Mouse (Mus musculus): Measurements from ENCODE around the gene Bcl2l11.
"Not testable (repeated sequence)": the region's sequence is repeated elsewhere in the genome, so short reads cannot be mapped to it uniquely, and the experiment has no call there.

The Bcl2l11 gene

DNA sequence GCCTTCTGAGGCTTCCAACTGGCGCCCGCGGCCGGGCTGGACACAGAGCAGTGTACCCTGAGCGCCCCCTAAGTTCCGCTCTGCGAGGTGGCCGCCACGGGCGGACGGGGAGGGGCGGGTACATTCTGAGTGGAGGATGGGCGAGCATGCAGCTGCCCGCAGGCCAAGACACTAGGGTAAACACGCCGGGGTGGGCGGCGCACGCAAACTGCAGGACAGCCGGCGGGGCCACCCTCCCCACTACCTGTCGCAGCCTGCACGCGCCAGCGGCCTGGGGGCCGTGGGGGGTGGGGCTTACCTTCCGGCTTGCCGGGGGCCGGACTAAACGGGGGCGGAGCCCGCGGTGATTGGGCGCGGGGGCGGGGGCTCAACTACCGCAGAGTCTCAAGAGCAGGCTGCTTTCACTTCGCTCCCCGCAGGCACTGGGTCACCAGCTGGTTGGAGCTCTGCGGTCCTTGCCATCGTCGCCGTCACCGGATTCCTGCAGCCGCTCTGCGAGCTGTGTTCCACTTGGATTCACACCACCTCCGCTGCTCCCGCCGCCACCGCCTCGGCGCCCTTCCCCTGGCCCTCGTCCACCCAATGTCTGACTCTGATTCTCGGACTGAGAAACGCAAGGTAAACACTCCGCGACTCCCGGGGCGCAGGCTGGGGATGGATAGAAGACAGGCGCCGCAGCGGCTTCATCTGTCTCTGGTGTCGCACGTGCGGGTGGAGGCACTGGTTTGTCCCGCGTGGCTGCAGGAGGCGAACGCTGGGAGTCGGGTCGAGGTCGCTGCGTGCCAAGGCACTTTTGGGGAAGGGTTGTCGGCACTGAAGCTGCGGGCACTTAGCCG is at the start of gene Bcl2l11:
Gene Bcl2l11, plus strand, starts transcription at position 404 of the 836 bp plus-strand sequence.
- DNase-seq (ENCODE audit: extremely low read depth, insufficient read length, low spot score): peak; percentile 97

DNA sequence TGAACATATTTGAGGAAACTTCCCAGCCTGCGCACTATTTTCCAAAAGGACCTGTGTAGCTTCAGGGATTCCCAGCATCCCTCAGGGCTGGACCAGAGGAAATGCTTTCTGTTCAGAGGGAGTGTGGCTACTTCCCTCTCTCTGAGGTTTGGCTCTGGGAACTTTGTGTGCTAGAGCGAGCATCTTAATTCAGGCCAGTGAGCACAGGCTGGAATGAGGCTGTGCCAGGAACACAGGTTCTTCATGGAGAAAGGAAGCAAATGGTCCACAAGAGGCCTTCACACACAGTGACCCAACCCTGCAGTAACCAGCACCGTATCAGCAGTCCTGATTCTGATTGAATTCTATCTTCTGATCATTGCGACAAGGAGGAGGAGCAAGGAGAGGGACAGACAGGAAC is 48.9 kb upstream of the Bcl2l11 start:
- DNase-seq (ENCODE audit: extremely low read depth, insufficient read length, low spot score): no peak

DNA sequence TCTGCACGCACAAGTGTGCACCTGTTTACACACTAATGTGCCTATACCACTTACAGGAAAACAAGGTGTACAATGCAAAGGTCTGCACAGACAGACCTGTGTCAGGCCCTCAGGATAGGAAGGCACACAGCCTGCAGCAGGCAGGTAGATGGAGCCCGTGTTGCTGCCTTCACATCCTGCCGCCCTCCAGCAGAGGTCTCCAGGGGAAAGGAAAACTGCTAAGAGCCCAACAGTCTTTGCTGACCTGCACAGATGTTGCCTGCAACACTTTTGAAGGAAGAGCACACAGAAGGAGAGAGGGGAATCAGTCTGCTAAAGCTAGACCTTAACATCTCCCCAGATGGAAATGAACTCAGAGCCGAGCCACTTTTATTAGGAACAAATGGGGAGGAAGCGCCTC is 47.0 kb upstream of the Bcl2l11 start:
- no peak for DNase-seq (ENCODE audit: extremely low read depth, insufficient read length, low spot score)

DNA sequence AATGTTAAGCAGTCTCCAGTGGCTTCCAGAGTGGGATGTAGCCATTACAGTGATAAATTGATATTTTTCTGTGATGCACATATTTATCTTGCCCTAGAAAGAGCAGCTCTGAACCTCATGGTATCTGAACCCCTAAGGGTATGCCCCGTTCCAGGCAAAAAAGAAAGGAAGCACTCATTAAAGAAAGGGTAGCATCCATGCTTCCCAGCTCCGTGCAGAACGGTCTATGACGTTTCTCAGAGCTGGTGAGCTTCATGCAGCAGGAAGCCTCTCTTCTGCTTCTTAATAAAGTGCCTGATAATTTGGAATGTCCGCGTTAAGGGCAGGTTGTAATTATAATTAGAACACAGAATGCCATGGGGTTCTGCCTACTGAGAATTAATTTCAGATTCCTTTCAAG is 46.5 kb upstream of the Bcl2l11 start:
- no peak for DNase-seq (ENCODE audit: extremely low read depth, insufficient read length, low spot score)

DNA sequence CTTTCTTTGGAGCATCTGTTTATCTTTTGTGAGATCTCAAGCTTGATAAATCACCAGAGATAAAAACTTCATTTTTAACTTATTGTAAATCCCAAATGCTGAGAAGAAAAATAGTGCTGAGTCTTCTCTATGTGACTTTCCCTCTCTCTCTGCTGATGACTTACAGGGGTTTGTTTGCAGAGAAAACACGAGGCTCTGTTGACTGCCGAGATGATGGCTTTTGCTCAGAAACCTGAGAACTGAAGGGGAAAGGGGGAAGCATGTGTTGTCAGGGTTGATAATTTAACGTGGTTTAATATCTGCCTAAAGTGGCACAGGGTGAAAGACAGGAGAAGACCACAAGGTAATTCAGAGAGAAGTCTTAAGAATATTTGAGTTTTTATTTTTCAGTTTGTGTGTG is 42.0 kb upstream of the Bcl2l11 start:
- no peak for DNase-seq (ENCODE audit: extremely low read depth, insufficient read length, low spot score)

DNA sequence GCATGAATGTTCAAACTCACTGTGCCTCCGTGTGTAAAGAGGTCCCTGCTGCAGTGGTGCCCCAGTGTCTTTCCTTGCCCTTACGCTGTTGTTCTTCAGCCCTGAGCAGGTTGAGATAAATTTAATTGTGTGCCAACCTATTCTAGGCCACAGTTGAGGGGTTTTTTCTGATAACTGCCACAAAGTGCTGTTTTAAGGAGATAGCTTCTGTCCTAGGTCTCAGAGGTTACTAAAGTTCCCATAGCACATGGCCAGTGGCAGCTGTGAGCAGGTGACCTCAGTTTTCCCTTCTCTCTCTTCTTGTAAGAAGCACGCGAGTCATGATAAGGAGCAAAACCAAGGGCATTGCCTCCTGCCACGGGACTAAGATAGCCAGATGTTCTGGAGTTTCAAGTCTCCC is 41.2 kb upstream of the Bcl2l11 start:
- no peak for DNase-seq (ENCODE audit: extremely low read depth, insufficient read length, low spot score)

DNA sequence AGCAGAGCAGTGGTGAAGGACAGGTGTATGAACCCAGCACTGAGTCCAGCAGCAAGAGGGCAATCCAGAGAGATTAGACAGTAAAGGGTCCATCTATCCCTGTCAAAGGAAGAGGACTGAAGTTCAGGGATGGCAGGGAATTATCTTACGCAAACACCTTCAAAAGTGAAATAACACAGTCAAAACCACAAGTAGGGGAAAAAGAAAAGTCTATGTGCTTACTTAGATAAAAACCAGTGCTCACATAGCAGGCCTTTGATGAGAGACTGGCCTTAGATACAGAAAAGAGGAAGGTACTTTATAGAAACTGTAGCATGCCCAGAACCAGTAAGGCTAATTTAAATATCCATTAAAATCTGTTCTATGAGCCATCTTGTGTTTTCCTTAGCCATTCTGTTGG is 40.4 kb upstream of the Bcl2l11 start:
- no peak for DNase-seq (ENCODE audit: extremely low read depth, insufficient read length, low spot score)

DNA sequence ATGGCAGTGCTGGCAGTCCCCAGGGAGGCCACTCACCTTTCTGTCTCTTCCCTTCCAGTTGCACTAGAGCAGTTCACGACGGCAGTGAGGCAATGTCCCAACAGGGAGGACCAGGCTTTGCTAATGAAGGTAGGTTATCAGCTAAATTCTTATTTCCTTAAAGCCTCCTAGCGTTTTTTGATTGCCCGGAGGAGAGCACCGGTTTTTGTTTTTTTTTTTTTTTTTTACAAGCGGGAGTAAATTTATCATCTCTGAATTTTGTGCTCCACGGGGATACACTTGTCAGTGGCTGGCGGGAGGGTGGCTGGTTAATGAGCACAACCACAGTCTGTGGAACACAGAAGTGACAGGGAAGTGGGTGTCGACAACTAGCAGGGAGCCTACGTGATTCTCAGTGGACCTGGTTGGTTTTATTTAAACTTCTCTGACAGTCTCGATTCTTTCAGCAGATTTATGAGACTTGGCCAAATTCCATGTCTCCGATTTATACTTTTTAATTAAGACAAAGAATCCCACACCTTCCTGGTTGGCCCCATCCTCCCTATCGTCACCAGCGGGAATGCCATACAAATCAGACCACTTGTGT is 39.4 kb upstream of the Bcl2l11 start:
- DNase-seq (ENCODE audit: extremely low read depth, insufficient read length, low spot score): no peak

DNA sequence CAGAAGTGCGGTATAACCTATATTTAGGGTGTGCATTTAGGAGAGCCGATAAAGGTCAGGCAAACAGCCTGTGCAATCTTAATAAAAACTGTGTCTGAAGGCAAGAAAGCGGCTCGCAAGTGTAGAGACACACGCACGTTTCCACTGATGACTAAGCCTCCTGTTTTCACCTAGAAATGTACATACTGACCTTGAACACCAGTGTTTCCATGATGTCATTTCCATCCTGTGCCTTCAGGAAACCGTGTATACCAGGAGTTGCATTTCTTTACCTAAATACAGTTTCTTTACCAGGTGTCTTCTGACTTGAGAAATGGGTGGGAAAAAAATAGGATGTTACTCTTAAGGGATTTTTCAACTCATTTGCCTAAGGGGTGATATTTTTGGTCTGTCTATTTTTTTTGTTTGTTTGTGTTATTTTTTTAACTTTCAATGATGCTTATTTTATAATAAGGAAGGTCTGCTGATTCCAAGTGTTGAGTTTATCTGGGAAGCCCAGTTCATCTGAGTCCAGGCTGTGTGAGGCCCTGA is 38.8 kb upstream of the Bcl2l11 start:
- no peak for DNase-seq (ENCODE audit: extremely low read depth, insufficient read length, low spot score)

DNA sequence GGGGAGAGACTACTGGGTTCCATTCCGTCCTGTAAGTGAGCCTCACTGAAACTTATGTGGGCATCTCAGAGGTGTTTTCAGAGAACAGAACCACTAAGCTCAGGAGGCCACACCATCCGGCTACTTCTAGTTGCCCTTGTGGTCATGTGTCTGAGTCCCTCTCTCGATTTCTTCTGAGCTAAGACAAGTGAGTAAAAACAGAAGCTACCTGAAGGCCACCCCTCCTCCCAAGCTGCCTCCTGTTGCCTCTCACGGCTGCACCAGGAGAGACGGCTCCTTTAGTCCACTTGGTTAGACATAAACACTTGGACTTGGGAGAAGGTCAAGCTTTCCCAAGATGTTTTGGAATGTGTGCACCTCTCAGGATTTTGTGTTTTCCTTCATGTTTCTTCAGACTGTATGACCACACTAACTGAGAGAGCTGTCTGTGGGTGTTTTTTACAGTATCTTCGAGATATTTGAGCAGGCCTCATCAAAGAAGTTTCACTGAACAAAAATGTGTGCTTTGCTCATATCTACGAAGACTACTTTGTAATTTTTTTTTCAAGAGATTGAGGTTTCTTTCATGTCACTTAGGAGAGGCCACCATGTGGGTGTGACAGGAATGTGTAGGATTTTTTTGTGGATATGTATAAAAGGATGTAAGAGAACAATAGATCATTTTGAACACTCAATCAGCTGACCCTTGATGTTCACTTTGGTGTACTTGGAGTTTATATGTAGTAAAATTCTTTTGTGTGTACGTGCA is 37.9 kb upstream of the Bcl2l11 start:
- DNase-seq (ENCODE audit: extremely low read depth, insufficient read length, low spot score): no peak

DNA sequence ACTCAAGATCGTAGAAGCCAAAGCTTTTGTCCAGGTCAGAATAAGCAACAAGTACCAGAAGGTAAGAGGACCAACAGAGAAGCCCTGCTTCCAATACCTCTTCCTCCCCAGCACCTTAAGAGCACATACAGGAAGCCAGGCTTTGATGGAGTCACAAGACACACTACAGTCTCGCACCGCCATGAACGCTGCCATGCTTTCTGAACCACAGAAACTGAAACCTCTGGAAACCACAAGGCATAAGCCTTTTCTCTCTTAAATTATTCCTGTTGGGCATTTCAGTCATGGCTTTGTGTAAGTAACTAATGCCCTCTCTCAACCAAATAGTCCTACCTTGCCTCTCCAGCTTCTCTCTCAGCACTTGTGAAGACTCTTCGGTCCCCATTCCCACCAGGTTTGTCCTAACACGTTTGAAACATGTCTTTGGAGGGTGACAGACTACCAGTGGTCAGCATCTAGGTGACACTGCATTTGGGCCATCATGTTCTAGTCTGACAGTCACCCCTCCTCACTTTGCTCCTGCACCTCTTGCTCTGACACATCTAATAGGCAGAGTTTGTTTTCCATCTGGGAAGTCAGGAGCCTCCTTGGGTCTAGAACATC is 35.5 kb upstream of the Bcl2l11 start:
- DNase-seq (ENCODE audit: extremely low read depth, insufficient read length, low spot score): no peak

DNA sequence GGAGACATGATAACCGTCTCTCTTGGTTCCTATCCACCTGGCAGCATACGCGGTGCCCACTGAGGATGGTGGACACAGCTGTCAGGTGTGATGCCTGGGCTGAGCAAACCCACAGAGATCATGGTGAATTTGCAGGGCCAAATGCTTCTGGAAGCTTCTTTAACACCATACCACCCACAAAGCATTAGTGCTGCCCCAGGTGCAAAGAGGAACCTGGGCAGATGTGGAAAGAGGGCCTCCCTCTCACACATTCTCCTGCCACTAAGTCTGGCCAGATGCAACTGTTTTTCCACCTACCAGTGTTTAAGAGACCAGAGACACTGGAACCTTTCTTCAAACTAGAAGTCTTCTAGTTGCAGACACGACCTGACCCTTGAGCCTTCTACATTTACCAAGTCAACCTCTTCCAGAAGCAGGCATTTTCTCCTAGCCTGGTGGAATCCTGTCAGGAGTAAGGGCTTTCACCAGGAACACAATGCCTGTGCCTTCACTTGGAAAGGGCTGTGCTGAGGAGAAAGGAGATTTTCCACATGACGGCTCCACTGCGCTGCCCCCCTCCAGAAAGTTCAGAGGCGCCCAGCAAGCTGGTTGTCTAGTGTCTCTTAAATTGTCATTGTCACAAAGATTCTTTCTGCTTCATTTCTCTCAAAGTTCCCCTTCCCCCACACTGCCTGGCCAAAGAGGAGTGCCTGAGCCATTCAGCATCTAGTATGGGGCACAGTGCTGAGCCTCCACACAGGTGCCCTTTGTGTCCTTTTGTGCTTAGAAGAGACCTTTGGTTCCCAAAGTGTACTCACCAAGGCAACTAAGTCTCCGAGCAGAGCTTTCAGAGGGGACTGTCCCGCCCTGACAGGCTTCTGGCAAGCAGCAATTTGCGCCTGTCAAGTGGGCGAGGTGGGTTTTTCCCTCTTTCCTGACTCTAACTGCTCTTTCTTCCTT is 34.1 kb upstream of the Bcl2l11 start:
- no peak for DNase-seq (ENCODE audit: extremely low read depth, insufficient read length, low spot score)

DNA sequence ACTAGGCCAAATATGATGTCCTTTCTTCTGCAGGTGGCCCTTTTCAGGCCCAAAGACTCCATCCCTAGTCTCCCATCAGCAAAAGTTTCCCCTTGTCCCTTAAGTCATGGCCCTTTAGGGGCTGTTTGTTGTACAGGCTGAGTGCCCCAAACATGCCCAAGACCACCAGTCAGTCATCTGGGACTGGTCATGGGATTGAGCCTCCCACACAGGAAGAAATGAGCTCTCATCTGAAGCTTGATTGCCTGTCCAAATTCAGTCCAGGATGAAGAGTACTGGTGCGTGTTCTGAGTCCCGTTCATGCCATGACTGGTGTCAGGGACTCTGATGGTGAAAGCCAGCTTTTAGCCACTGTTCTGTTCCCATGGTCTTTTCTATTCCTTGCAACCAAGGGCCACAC is 33.4 kb upstream of the Bcl2l11 start:
- DNase-seq (ENCODE audit: extremely low read depth, insufficient read length, low spot score): no peak

DNA sequence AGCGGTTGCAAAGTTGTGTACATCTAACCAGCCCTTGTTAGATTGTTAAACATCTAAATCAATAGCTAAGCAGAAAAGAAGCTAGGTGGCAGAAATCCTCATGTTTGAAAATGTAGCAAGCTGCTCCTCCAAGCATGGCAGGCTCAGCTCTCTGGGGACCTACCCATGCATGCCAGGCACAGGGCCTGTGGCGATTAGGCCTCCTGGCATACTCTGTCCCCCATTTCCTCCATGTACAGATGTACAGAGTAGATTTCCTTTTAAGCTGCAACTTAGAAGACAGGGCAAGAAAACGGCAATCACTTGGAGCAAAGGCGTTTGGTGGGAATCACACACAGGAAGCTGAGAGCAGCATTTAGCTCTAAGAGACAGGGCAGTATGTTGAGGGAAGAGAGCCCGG is 31.6 kb upstream of the Bcl2l11 start:
- no peak for DNase-seq (ENCODE audit: extremely low read depth, insufficient read length, low spot score)

DNA sequence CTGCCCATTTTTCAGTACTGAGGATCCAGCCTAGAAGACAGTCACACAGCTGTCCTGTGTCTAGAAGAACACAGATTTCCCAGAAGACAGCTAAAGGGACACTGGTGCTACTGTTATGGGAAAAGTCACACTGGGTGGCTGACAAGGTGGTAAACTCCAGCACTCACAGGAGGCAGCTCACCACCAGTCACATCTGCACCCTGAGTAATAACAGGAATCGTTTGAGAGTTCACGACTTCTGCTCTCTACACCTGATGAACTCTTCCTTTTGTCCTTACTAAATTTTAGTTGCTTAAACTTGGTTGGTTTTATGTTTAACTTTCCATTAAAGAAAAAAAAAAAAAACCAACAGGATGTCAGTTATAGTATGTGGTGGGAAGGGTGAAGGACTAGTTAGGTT is 31.2 kb upstream of the Bcl2l11 start:
- no peak for DNase-seq (ENCODE audit: extremely low read depth, insufficient read length, low spot score)

DNA sequence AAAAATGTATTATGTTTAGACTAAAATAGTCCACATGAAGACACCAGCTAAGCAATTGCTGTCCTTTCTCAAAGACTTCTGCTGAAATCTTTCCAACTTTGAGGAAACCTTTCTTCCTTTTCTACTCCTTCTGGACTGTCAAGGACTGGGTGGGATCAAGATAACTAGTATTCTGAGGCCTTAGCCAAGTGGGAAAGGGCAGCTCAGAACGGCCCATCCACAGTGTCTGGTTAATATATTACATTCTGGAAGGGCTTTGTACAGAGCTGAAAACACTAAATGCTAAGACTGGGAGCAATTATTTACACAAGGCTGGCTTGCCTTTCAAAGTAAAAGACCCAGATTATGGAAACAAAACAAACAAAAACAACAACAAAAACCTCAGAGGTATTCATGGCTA is 30.6 kb upstream of the Bcl2l11 start:
- DNase-seq (ENCODE audit: extremely low read depth, insufficient read length, low spot score): no peak

DNA sequence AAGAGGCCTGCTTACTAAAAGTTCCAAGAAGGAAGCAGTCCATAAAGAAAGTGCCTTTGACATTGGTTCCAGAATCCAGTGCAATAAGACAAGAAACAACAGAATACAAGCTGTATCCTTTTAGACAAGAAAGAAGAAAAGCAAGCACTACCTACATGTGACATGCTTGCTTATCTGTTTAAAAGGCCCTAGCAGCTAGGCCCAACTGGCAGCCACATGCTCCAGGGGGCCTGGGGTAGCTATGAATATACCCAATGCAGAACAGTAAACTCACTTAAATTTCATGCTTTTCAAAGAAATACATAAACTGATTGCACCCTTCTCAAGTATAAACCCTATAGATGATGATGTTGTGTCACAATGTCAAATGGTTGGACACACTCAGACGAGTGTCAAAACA is 29.8 kb upstream of the Bcl2l11 start:
- DNase-seq (ENCODE audit: extremely low read depth, insufficient read length, low spot score): no peak

DNA sequence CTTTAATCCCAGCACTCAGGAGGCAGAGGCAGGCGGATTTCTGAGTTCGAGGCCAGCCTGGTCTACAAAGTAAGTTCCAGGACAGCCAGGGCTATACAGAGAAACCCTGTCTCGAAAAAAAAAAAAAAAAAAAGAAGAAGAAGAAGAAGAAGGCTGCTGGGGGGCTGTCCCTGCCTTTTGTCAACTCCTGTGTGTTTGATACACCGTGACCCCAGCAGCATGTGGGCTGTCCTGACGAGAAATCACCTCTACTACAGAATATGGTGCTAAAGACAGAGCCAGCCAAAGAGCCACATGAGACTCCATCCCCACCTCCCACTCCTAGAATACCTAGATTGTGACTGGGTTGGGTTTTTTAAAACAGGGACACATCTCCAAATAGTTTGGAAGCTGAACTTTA is 27.7 kb upstream of the Bcl2l11 start:
- not testable (repeated sequence) for DNase-seq (ENCODE audit: extremely low read depth, insufficient read length, low spot score)

DNA sequence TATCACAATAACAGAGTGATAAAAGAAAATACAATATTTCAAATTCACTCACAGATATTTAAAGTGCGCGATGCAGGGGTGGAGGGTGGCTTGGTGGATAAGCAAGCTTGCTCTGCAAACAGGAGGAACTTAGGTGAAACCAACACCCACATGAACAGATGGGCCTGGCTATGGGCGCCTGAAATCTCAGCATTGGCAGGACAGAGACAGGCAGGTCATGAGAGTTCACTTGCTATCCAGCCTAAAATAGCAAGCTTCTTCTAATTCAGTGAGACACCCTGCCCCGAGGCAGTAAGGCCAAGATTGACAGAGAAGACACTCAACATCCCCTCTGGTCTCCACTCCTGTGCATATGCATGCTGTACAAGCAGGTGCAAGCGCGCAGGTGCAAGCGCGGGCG is 23.8 kb upstream of the Bcl2l11 start:
- DNase-seq (ENCODE audit: extremely low read depth, insufficient read length, low spot score): no peak

DNA sequence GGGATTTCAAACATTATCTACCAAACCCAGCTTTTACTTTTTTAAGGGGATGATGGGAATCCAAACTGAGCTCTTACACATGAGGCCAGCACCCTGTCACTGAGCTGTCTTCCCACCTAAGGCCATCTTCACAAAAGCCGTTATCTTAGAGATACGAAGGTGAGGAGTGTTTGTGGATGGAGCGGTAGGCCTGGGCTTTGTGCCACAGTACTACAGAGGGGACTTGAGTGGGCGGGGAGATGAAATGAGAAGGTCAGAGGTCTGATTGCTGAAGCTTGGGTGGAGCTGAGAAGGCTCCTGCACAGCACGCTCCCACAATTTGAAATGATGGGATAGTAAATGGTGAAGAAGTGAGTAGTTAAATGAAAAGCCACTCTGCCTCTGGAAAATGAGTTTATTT is 21.0 kb upstream of the Bcl2l11 start:
- DNase-seq (ENCODE audit: extremely low read depth, insufficient read length, low spot score): no peak

Measured in 3134 (cell line).